Mouse (Mus musculus) bone marrow macrophage, adult 2 months (primary cell): ENCODE measurements around the gene Slc8a1.

Source experiments
- CTCF ChIP-seq: IDR thresholded peaks from 2 replicates; pipeline ENCODE4 v1.5.1; 2012; ENCODE audit warnings: low read depth, mild to moderate bottlenecking, low read length, moderate library complexity
- POLR2A ChIP-seq: IDR thresholded peaks from 2 replicates; pipeline ENCODE4 v1.6.1; 2012; ENCODE audit warnings: mild to moderate bottlenecking, low read depth, low read length, borderline replicate concordance

- TF ChIP-seq CTCF, result no peak
- no peak for TF ChIP-seq POLR2A
Observed at GRCm38 (mm10) chr17:81497919-81498318, 240.3 kb downstream of the Slc8a1 start.
